Comparison of ENCODE assay signal across 7 mouse cellular contexts in genomic region chr4:117887920-117888319, GRCm38 (mm10). TPM values are rescaled to one million over a fixed set of nuclear protein-coding genes. Genes with fewer than 3 reads are reported as not detected.
DNase-seq lines count a peak whose midpoint lies in the region; ATAC-seq and TF ChIP-seq lines count a peak whose summit lies in the region.

No protein-coding gene starts in this region.

- DNase-seq in kidney, adult 8-10 months = no peak
- no peak for DNase-seq in hindbrain, postnatal 0 days (ENCODE audit: low spot score)
- DNase-seq in thymus, postnatal 10 days (ENCODE audit: low spot score in 2 of 2) = no peak
- no peak for DNase-seq in natural killer cell, adult 2 months (ENCODE audit: low spot score in 2 of 2)

- no peak for TF ChIP-seq CTCF in hindbrain, postnatal 0 days (IDR thresholded peaks at IDR 0.05; ENCODE audit: low read depth)

- WGBS in kidney, embryonic 15.5 days = 79% methylated on average over 2 of the region's 2 CpGs
- WGBS in embryonic facial prominence, embryonic 15.5 days = 71% methylated on average over 2 of the region's 2 CpGs
- WGBS in hindbrain, postnatal 0 days = 72% methylated on average over 2 of the region's 2 CpGs
- WGBS in midbrain, embryonic 16.5 days = 70% methylated on average over 2 of the region's 2 CpGs

- peak overlapping the region; percentile 99; the same call in 1 of the 2 replicates for H3K4me3 ChIP-seq in kidney, embryonic 15.5 days (replicated peaks)
- peak overlapping the region; percentile 69; the same call in 1 of the 2 replicates for H3K4me3 ChIP-seq in embryonic facial prominence, embryonic 15.5 days (replicated peaks)
- peak overlapping the region; percentile 91; the same call in 1 of the 2 replicates for H3K4me3 ChIP-seq in hindbrain, postnatal 0 days (ENCODE audit: low read length)
- H3K4me3 ChIP-seq in midbrain, embryonic 16.5 days (ENCODE audit: low read depth, low read length) = no peak overlapping the region

- H3K27ac ChIP-seq in kidney, embryonic 15.5 days = no peak overlapping the region
- H3K27ac ChIP-seq in embryonic facial prominence, embryonic 15.5 days (replicated peaks) = no peak overlapping the region
- peak overlapping the region; percentile 20; the same call in 1 of the 2 replicates for H3K27ac ChIP-seq in hindbrain, postnatal 0 days
- no peak overlapping the region for H3K27ac ChIP-seq in midbrain, embryonic 16.5 days (ENCODE audit: low read length)

- peaks cover 48% of the 10 kb centered on the region for H3K4me1 ChIP-seq in kidney, embryonic 15.5 days
- H3K4me1 ChIP-seq in embryonic facial prominence, embryonic 15.5 days = peaks cover 46% of the 10 kb centered on the region
- peaks cover 17% of the 10 kb centered on the region; the same call in 1 of the 2 replicates for H3K4me1 ChIP-seq in hindbrain, postnatal 0 days (ENCODE audit: insufficient read depth, low read length)
- H3K4me1 ChIP-seq in midbrain, embryonic 16.5 days (ENCODE audit: control insufficient read depth, insufficient read depth, low read length) = peaks cover 37% of the 10 kb centered on the region

- no peak for ATAC-seq in kidney, embryonic 15.5 days (replicated peaks; ENCODE audit: low FRiP score)
- ATAC-seq in embryonic facial prominence, embryonic 15.5 days (ENCODE audit: insufficient number of reproducible peaks, low FRiP score, low TSS enrichment, low read depth) = no peak
- no peak for ATAC-seq in hindbrain, postnatal 0 days
- no peak for ATAC-seq in midbrain, embryonic 16.5 days

- peak overlapping the region; percentile 94 for H3K4me2 ChIP-seq in kidney, embryonic 15.5 days
- H3K4me2 ChIP-seq in embryonic facial prominence, embryonic 15.5 days (replicated peaks) = peak overlapping the region; percentile 85; the same call in 1 of the 2 replicates
- H3K4me2 ChIP-seq in hindbrain, postnatal 0 days (ENCODE audit: low read depth, low read length) = peak overlapping the region; percentile 73
- peak overlapping the region; percentile 72 for H3K4me2 ChIP-seq in midbrain, embryonic 16.5 days (ENCODE audit: low read length)

- H3K27me3 ChIP-seq in kidney, embryonic 15.5 days = no peaks in the 10 kb centered on the region
- H3K27me3 ChIP-seq in embryonic facial prominence, embryonic 15.5 days = no peaks in the 10 kb centered on the region
- no peaks in the 10 kb centered on the region for H3K27me3 ChIP-seq in hindbrain, postnatal 0 days (ENCODE audit: insufficient read depth, low read length)
- H3K27me3 ChIP-seq in midbrain, embryonic 16.5 days (ENCODE audit: control insufficient read depth, insufficient read depth, low read depth, low read length) = no peaks in the 10 kb centered on the region

- no peaks in the 10 kb centered on the region for H3K9me3 ChIP-seq in kidney, embryonic 15.5 days (replicated peaks)
- H3K9me3 ChIP-seq in embryonic facial prominence, embryonic 15.5 days (replicated peaks) = no peaks in the 10 kb centered on the region
- H3K9me3 ChIP-seq in hindbrain, postnatal 0 days (ENCODE audit: low read length) = no peaks in the 10 kb centered on the region
- H3K9me3 ChIP-seq in midbrain, embryonic 16.5 days (replicated peaks; ENCODE audit: control insufficient read depth, low read length, poor library complexity, severe bottlenecking) = no peaks in the 10 kb centered on the region

- H3K9ac ChIP-seq in kidney, embryonic 15.5 days = no peak overlapping the region
- no peak overlapping the region for H3K9ac ChIP-seq in embryonic facial prominence, embryonic 15.5 days
- H3K9ac ChIP-seq in hindbrain, postnatal 0 days (replicated peaks; ENCODE audit: low read length) = peak overlapping the region; percentile 95; the same call in 1 of the 2 replicates
- H3K9ac ChIP-seq in midbrain, embryonic 16.5 days (ENCODE audit: low read depth, low read length) = peak overlapping the region; percentile 92; the same call in 1 of the 2 replicates

- H3K36me3 ChIP-seq in kidney, embryonic 15.5 days = peaks cover 37% of the 10 kb centered on the region
- H3K36me3 ChIP-seq in embryonic facial prominence, embryonic 15.5 days = peaks cover 33% of the 10 kb centered on the region
- H3K36me3 ChIP-seq in hindbrain, postnatal 0 days (ENCODE audit: insufficient read depth, low read length) = peaks cover 27% of the 10 kb centered on the region
- peaks cover 6% of the 10 kb centered on the region for H3K36me3 ChIP-seq in midbrain, embryonic 16.5 days (ENCODE audit: control insufficient read depth, insufficient read depth, low read length)

RNA-seq across cellular contexts. Expression of gene Atp6v0b, which starts 0.8 kb away (rescaled TPM):
- polyA plus RNA-seq in kidney, embryonic 15.5 days (2015; fragmentation: Nextera tagmentation; extraction: Ambion mirVana) = 212 and 221 TPM in 2 replicates
- polyA plus RNA-seq in embryonic facial prominence, embryonic 15.5 days (2015; fragmentation: Nextera tagmentation; extraction: Ambion mirVana) = 252 and 271 TPM in 2 replicates
- total RNA-seq in hindbrain, postnatal 0 days (2014; rRNA removed) = 579 and 615 TPM in 2 replicates
- 637 and 643 TPM in 2 replicates for polyA plus RNA-seq in hindbrain, postnatal 0 days (2015; fragmentation: Nextera tagmentation; extraction: Ambion mirVana)
- polyA plus RNA-seq in midbrain, embryonic 16.5 days (2015; fragmentation: Nextera tagmentation; extraction: Ambion mirVana) = 581 and 673 TPM in 2 replicates

RNA-seq across cellular contexts. Expression of gene Dph2, which starts 3.9 kb away (rescaled TPM):
- 21.2 and 22.2 TPM in 2 replicates for polyA plus RNA-seq in kidney, embryonic 15.5 days (2015; fragmentation: Nextera tagmentation; extraction: Ambion mirVana)
- polyA plus RNA-seq in embryonic facial prominence, embryonic 15.5 days (2015; fragmentation: Nextera tagmentation; extraction: Ambion mirVana) = 15.8 and 16.7 TPM in 2 replicates
- total RNA-seq in hindbrain, postnatal 0 days (2014; rRNA removed) = 21.2 and 24.8 TPM in 2 replicates
- polyA plus RNA-seq in hindbrain, postnatal 0 days (2015; fragmentation: Nextera tagmentation; extraction: Ambion mirVana) = 13.5 and 14.1 TPM in 2 replicates
- polyA plus RNA-seq in midbrain, embryonic 16.5 days (2015; fragmentation: Nextera tagmentation; extraction: Ambion mirVana) = 21.2 and 23.1 TPM in 2 replicates

RNA-seq across cellular contexts. Expression of gene B4galt2, which starts 4.6 kb away (rescaled TPM):
- polyA plus RNA-seq in kidney, embryonic 15.5 days (2015; fragmentation: Nextera tagmentation; extraction: Ambion mirVana) = 17.7 and 19.8 TPM in 2 replicates
- polyA plus RNA-seq in embryonic facial prominence, embryonic 15.5 days (2015; fragmentation: Nextera tagmentation; extraction: Ambion mirVana) = 31.1 and 32.0 TPM in 2 replicates
- 286 and 304 TPM in 2 replicates for total RNA-seq in hindbrain, postnatal 0 days (2014; rRNA removed)
- 71.5 and 77.0 TPM in 2 replicates for polyA plus RNA-seq in hindbrain, postnatal 0 days (2015; fragmentation: Nextera tagmentation; extraction: Ambion mirVana)
- polyA plus RNA-seq in midbrain, embryonic 16.5 days (2015; fragmentation: Nextera tagmentation; extraction: Ambion mirVana) = 58.8 and 65.5 TPM in 2 replicates

RNA-seq across cellular contexts. Expression of gene Ccdc24, which starts 15.6 kb away (rescaled TPM):
- 0.89 and 1.8 TPM in 2 replicates for polyA plus RNA-seq in kidney, embryonic 15.5 days (2015; fragmentation: Nextera tagmentation; extraction: Ambion mirVana)
- polyA plus RNA-seq in embryonic facial prominence, embryonic 15.5 days (2015; fragmentation: Nextera tagmentation; extraction: Ambion mirVana) = 1.5 and 3.6 TPM in 2 replicates
- 2.0 and 3.4 TPM in 2 replicates for total RNA-seq in hindbrain, postnatal 0 days (2014; rRNA removed)
- 1.7 and 2.2 TPM in 2 replicates for polyA plus RNA-seq in hindbrain, postnatal 0 days (2015; fragmentation: Nextera tagmentation; extraction: Ambion mirVana)
- 2.3 and 2.4 TPM in 2 replicates for polyA plus RNA-seq in midbrain, embryonic 16.5 days (2015; fragmentation: Nextera tagmentation; extraction: Ambion mirVana)

RNA-seq across cellular contexts. Expression of gene Ipo13, which starts 26.9 kb away (rescaled TPM):
- 39.8 and 47.3 TPM in 2 replicates for polyA plus RNA-seq in kidney, embryonic 15.5 days (2015; fragmentation: Nextera tagmentation; extraction: Ambion mirVana)
- 46.1 and 49.6 TPM in 2 replicates for polyA plus RNA-seq in embryonic facial prominence, embryonic 15.5 days (2015; fragmentation: Nextera tagmentation; extraction: Ambion mirVana)
- total RNA-seq in hindbrain, postnatal 0 days (2014; rRNA removed) = 51.1 and 52.5 TPM in 2 replicates
- polyA plus RNA-seq in hindbrain, postnatal 0 days (2015; fragmentation: Nextera tagmentation; extraction: Ambion mirVana) = 48.7 and 50.0 TPM in 2 replicates
- 66.9 and 69.5 TPM in 2 replicates for polyA plus RNA-seq in midbrain, embryonic 16.5 days (2015; fragmentation: Nextera tagmentation; extraction: Ambion mirVana)

Comparison
In these comparisons a context has a peak if more than half of its experiments do, and no peak if none do; other contexts are left out.
1. H3K9ac ChIP-seq: peak in hindbrain, postnatal 0 days (single experiment) and midbrain, embryonic 16.5 days (single experiment); none in kidney, embryonic 15.5 days (single experiment) and embryonic facial prominence, embryonic 15.5 days (single experiment).
2. Peak in every context shown above with its lines, with median percentiles within 50 percentile points of each other: H3K4me2 ChIP-seq.